Mouse (Mus musculus): ENCODE data around the gene Arhgdia.

GRCm38 (mm10) chr11:120580871-120581331, 523 bp downstream of the Arhgdia start:
- TF ChIP-seq CTCF (conservative IDR thresholded peaks at IDR 0.05; ENCODE audit: low read length) = no peak
- TF ChIP-seq NANOG (IDR thresholded peaks at IDR 0.05; ENCODE audit: borderline replicate concordance, low read length) = no peak
- no peak for TF ChIP-seq POU5F1 (IDR thresholded peaks at IDR 0.05; ENCODE audit: borderline replicate concordance, low read length)
